Mouse (Mus musculus) adrenal gland, adult (tissue): ENCODE measurements around the gene Myh7b.
A peak's percentile ranks its signal among the peaks of the same experiment; 100 is the strongest.
"Not testable (repeated sequence)": the region's sequence is repeated elsewhere in the genome, so short reads cannot be mapped to it uniquely, and the experiment has no call there.

Experiments
- DNase-seq, 2 experiments: peaks; one replicate each; pipeline ENCODE4 v3.0.0; 2022 to 2023; ENCODE audit warnings: low spot score in 1 of 2; ENCODE audit not compliant: inconsistent age in 2 of 2

Myh7b gene

GRCm38 (mm10) chr2:155603707-155604106, 7.3 kb upstream of the Myh7b start:
- DNase-seq = no peak

GRCm38 (mm10) chr2:155604560-155605235, 6.3 kb upstream of the Myh7b start:
- DNase-seq = no peak

GRCm38 (mm10) chr2:155605236-155605589, 5.8 kb upstream of the Myh7b start:
- not testable (repeated sequence) for DNase-seq

- no peak for DNase-seq
Measured at GRCm38 (mm10) chr2:155606360-155606759, 4.7 kb upstream of the Myh7b start.

- DNase-seq = no peak
Measured at GRCm38 (mm10) chr2:155611834-155612550, 980 bp downstream of the Myh7b start.

- DNase-seq = peak; percentile 78 to 89
Measured at GRCm38 (mm10) chr2:155613326-155613755, 2.3 kb downstream of the Myh7b start.

GRCm38 (mm10) chr2:155613953-155614352, 2.9 kb downstream of the Myh7b start:
- DNase-seq = no peak

GRCm38 (mm10) chr2:155616971-155617370, 6.0 kb downstream of the Myh7b start:
- no peak for DNase-seq

- DNase-seq = peak; percentile 87 to 96
Measured at GRCm38 (mm10) chr2:155619817-155620216, 8.8 kb downstream of the Myh7b start.

GRCm38 (mm10) chr2:155622606-155623005, 11.6 kb downstream of the Myh7b start:
- DNase-seq = no peak

GRCm38 (mm10) chr2:155623996-155624395, 13.0 kb downstream of the Myh7b start:
- no peak for DNase-seq

GRCm38 (mm10) chr2:155624730-155625129, 13.7 kb downstream of the Myh7b start:
- peak in 1 of 2 experiments; percentile 63 for DNase-seq

GRCm38 (mm10) chr2:155626277-155626676, 15.3 kb downstream of the Myh7b start:
- DNase-seq = no peak

- DNase-seq = peak; percentile 66 to 89
Measured at GRCm38 (mm10) chr2:155627030-155627738, 16.2 kb downstream of the Myh7b start.

- no peak for DNase-seq
Measured at GRCm38 (mm10) chr2:155628112-155628511, 17.1 kb downstream of the Myh7b start.

- peak in 1 of 2 experiments; percentile 22 for DNase-seq
Measured at GRCm38 (mm10) chr2:155628519-155628918, 17.5 kb downstream of the Myh7b start.

GRCm38 (mm10) chr2:155629231-155629661, 18.2 kb downstream of the Myh7b start:
- peak; percentile 41 to 64 for DNase-seq

GRCm38 (mm10) chr2:155630153-155630552, 19.1 kb downstream of the Myh7b start:
- peak in 1 of 2 experiments; percentile 38 for DNase-seq

- DNase-seq = peak; percentile 63 to 76
Measured at GRCm38 (mm10) chr2:155630590-155631416, 19.8 kb downstream of the Myh7b start.

- no peak for DNase-seq
Measured at GRCm38 (mm10) chr2:155632138-155632936, 21.3 kb downstream of the Myh7b start.
